Mouse (Mus musculus) spleen, adult 2 months (tissue): ENCODE data around the gene Intu. TPM values are rescaled to one million over a fixed set of nuclear protein-coding genes. Genes with fewer than 3 reads are reported as not detected.

Experiments
- DNase-seq, 2 experiments: peaks; one replicate each; pipeline versions ENCODE4 v3.0.0 to v3.0.0-alpha.2; 2012 to 2021; ENCODE audit warnings: low spot score in 2 of 2, low read depth in 1 of 2
- H3K27ac ChIP-seq: fragments of 200-500 bp; 2 replicates; pipeline ENCODE4 v1.5.1; 2012; ENCODE audit warnings: low read length, inconsistent platforms; ENCODE audit not compliant: insufficient read depth
- H3K27me3 ChIP-seq: fragments of 200-500 bp; 2 replicates; pipeline ENCODE4 v1.6.1; 2012; ENCODE audit warnings: mild to moderate bottlenecking, moderate library complexity, low read length, inconsistent platforms; ENCODE audit not compliant: control insufficient read depth, insufficient read depth
- H3K36me3 ChIP-seq: fragments of 200-500 bp; 2 replicates; pipeline ENCODE4 v1.6.1; 2012; ENCODE audit warnings: mild to moderate bottlenecking, low read length, inconsistent platforms; ENCODE audit not compliant: control insufficient read depth, insufficient read depth
- H3K4me1 ChIP-seq: fragments of 200-500 bp; 2 replicates; pipeline ENCODE4 v1.6.1; 2011; ENCODE audit warnings: inconsistent platforms; ENCODE audit not compliant: control insufficient read depth, insufficient read depth, insufficient read length
- H3K4me3 ChIP-seq: fragments of 200-500 bp; 2 replicates; pipeline ENCODE4 v1.5.1; 2011; ENCODE audit warnings: mild to moderate bottlenecking, inconsistent platforms; ENCODE audit not compliant: insufficient read depth, insufficient read length; ENCODE audit errors: extremely low read depth
- CTCF ChIP-seq: fragments of 200-500 bp; IDR thresholded peaks from 2 replicates; pipeline ENCODE4 v1.5.1; 2011; ENCODE audit warnings: mild to moderate bottlenecking, inconsistent platforms; ENCODE audit not compliant: insufficient read depth, insufficient read length, insufficient replicate concordance; ENCODE audit errors: extremely low read depth
- POLR2A ChIP-seq: fragments of 200-500 bp; IDR thresholded peaks from 2 replicates; pipeline ENCODE4 v1.6.1; 2011; ENCODE audit warnings: low read depth, low read length, inconsistent platforms
- WGBS: fragments of 180-500 bp; shearing (Covaris S2); methylation state at CpG from one replicate; pipeline ENCODE4 v1.1.7; 2018; 5-methylcytosine and 5-hydroxymethylcytosine counted together
- polyA plus RNA-seq: library from polyadenylated mRNA; depleted of rRNA; stranded (reverse); fragments of >200 nt; gene quantifications from 2 replicates; pipeline ENCODE4 v1.2.3, GENCODE M21; 2012

Gene Intu
- polyA plus RNA-seq, 1 experiment = 0.81 TPM

DNA sequence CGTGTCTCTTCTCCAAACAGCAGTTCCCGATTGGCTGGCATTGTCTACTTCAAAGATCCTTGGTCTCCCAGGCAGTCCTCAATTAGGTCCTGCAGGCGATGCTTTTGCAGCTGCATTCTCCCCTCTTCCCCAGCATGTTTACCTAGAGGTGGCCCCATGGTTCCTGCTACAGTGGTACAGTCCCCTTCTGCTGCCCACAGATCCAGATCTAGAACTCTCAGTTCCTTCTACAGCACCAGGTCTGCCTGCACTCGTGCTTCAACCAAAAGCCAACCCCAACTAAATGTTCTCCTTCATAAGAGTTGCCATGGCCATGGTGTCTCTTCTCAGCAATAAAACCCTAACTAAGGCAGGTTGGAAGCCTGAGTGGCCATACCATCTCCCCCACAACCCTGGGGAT lies 15.5 kb downstream of the Intu start:
- Histone ChIP-seq H3K36me3 (no peaks in the 10 kb centered on the region), H3K27ac (no peak overlapping the region), H3K4me3 (no peak overlapping the region), H3K4me1 (no peaks in the 10 kb centered on the region), H3K27me3 (no peaks in the 10 kb centered on the region)
- DNase-seq = no peak
- no peak for TF ChIP-seq POLR2A
- no peak for TF ChIP-seq CTCF
- 74% methylated on average over 4 of the region's 4 CpGs for WGBS

DNA sequence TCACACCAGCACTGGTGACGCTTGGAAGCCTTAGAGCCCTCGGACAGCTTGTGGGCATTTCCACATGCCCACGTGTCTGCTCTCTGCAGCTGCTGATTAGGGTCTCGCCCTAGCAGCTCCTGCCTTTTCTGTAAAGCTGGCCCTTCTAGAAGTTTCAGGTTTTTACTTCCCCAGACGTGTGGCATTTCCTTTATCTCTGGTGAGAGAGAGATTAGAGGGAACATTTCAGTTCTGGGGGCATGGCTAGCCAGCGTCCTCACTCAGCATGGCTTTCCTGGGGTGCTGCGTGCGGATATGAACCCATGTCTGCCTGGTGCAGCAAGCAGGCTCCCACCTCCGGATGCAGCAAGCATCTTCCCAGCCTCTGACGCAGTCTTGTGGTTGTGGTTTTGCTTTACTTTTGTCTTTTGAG lies 121.9 kb downstream of the Intu start:
- Histone ChIP-seq H3K27me3 (no peaks in the 10 kb centered on the region), H3K4me1 (no peaks in the 10 kb centered on the region), H3K4me3 (no peak overlapping the region), H3K36me3 (no peaks in the 10 kb centered on the region), H3K27ac (no peak overlapping the region)
- TF ChIP-seq CTCF (no peak), POLR2A (no peak)
- WGBS = 47% methylated on average over 10 of the region's 10 CpGs
- peak; percentile 14 to 25 for DNase-seq

DNA sequence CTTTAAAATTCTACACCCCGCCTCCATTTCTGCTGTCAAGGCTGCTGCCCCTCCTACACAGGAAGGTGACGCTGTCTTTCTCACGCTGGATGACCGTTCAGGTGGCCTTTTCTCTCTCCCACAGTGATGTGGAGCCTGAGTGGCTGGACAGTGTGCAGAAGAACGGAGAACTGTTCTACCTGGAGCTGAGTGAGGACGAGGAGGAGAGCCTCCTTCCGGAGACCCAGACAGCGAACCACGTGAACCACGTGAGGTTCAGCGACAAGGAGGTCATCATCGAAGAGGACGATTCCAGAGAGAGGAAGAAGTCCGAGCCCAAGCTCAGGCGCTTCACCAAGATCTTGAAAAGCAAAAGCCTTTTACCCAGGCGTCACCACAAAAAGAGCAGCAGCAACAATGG lies 122.5 kb downstream of the Intu start:
- Histone ChIP-seq H3K27ac (no peak overlapping the region), H3K4me3 (no peak overlapping the region), H3K4me1 (no peaks in the 10 kb centered on the region), H3K27me3 (no peaks in the 10 kb centered on the region), H3K36me3 (no peaks in the 10 kb centered on the region)
- 88% methylated on average over 16 of the region's 16 CpGs for WGBS
- no peak for TF ChIP-seq CTCF
- TF ChIP-seq POLR2A = no peak
- DNase-seq = no peak

DNA sequence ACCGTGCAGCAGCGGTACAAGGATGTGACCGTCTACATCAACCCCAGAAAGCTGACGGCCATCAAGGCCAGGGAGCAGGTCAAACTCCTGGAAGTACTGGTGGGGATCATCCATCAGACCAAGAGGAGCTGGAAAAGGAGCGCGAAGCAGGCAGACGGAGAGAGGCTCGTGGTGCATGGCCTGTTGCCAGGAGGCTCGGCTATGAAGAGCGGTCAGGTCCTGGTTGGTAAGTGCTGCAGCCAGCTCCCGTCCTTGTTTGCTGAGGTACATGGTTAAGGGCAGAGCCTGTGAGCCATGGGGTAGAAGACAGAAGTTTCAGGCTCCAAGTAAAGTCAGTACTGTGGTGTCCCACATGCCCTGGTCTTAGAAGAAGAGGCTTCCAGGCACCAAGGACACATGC lies 122.9 kb downstream of the Intu start:
- no peak overlapping the region for H3K27ac ChIP-seq
- DNase-seq = no peak
- no peaks in the 10 kb centered on the region for H3K4me1 ChIP-seq
- WGBS = 93% methylated on average over 11 of the region's 11 CpGs
- H3K27me3 ChIP-seq = no peaks in the 10 kb centered on the region
- H3K36me3 ChIP-seq = no peaks in the 10 kb centered on the region
- no peak overlapping the region for H3K4me3 ChIP-seq
- TF ChIP-seq CTCF (no peak), POLR2A (no peak)

DNA sequence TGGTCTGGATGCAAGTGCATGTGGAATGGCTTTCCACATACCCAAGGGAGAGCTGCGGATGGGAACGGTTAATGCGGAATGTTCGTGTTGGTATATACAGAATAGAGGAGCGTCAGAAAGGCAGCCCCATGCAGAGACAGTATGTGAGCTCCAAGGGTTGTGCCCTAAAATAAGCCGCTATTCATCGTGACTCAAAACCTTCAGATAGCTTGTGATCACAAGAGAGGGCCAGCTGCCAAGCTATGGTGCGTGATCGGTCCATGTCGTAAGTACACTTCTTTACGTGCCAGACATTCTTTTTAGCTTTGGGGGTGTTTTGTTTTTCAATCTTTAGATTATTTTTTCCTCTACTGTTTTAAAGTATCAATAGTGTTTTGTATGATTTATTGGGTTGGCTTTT lies 124.5 kb downstream of the Intu start:
- no peak for TF ChIP-seq CTCF
- TF ChIP-seq POLR2A = no peak
- no peak for DNase-seq
- no peaks in the 10 kb centered on the region for H3K36me3 ChIP-seq
- H3K4me3 ChIP-seq = no peak overlapping the region
- H3K27me3 ChIP-seq = no peaks in the 10 kb centered on the region
- 97% methylated on average over 11 of the region's 11 CpGs for WGBS
- H3K27ac ChIP-seq = no peak overlapping the region
- no peaks in the 10 kb centered on the region for H3K4me1 ChIP-seq

DNA sequence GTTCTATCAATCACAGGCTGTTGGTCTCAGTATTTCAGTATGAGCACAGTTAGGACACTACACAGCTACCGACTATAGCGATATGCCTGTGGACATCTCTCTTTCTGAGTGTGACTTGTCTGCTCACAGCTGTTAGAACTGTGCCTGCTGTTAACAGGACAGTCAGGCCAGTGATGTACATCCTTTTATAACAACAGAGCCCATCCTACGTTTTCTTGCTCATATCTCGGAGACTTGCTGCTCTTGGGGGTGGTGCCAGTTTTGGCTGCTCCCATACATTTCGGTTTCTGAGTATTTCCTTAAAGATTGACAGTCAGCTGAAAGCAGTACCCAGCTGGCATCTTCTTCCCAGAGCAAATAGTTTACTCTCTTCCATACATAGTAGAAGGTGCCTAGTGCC lies 125.3 kb downstream of the Intu start:
- 89% methylated on average over 5 of the region's 5 CpGs for WGBS
- no peak overlapping the region for H3K27ac ChIP-seq
- no peaks in the 10 kb centered on the region for H3K27me3 ChIP-seq
- no peaks in the 10 kb centered on the region for H3K36me3 ChIP-seq
- no peak for TF ChIP-seq POLR2A
- TF ChIP-seq CTCF = no peak
- no peak for DNase-seq
- H3K4me3 ChIP-seq = no peak overlapping the region
- no peaks in the 10 kb centered on the region for H3K4me1 ChIP-seq

DNA sequence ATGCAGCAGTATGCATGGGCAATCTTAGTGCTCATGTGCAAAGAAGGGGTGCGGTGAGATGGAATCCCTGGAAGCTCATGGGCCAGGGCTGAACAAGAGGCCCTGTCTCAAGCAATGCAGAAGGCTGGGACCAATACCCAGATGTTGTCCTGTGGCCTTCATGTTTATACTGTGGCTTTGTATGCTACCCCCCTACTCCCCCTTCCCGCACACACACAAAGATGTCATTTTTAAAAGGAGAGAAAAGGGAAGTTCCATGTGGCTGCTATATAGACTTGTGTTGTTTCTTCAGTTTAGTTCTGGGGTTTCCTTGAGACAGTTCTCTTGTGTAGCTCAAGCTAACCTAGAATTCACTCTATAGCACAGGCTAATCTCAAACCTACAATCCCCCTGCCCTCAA lies 129.1 kb downstream of the Intu start:
- Histone ChIP-seq H3K4me1 (no peaks in the 10 kb centered on the region), H3K4me3 (no peak overlapping the region), H3K27ac (no peak overlapping the region), H3K27me3 (no peaks in the 10 kb centered on the region), H3K36me3 (no peaks in the 10 kb centered on the region)
- 63% methylated on average over 2 of the region's 2 CpGs for WGBS
- no peak for DNase-seq
- no peak for TF ChIP-seq CTCF
- TF ChIP-seq POLR2A = no peak
